ENCODE assay signal across 9 mouse cellular contexts in the genomic region with DNA sequence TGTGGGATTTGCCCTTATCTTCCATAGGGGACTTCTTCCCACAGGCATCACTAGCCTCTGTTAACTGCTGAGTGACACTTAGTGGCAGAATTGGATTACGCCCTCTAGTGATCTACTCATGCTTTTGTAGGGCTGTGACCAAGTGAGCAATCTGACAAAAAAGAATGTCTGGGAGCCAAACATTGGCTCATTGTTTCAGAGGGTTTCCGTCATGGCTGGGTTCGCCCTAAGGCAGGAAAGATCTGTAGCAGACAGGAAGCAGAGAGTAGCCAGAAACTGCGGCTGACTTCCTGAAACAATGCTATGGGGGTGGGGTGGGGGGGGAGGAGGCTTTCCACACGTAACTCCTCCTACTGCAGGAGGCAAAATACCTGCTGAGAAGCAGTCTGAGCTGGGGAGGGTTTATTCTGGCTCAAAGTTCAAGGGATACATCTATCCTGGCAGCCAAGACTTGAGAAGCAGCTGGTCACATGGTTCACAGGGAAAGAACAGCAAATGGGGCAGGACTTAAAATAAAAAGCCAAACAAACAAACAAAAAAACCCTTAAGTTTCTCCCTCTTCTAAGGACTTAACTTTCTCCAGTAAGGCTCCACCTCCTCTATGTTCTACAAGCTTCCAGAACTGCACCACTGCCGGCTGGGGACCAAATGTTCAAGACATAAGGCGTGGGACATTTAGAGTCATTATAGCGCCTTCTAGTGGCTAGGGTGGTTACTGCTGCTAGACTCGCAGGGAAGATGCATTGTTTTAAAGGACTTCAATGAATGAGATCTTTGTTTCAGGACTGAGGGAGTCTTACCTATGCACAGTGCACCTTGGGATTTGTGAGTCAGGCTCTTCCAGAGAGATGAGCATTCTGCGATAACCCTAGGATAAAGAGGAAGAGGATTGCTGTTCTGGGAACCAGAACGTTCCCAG.
DNase-seq lines count a peak whose midpoint lies in the region; ATAC-seq lines count a peak whose summit lies in the region.
"Had no signal": no experiment of that assay in that cellular context is flagged by ENCODE, and none has a peak within 500 bp of the region (broad histone marks: within the 10 kb centered on the region; RNA-seq: fewer than 3 reads in every experiment).

No protein-coding gene starts in this region.

- H3K9me3 ChIP-seq in midbrain, embryonic 11.5 days (ENCODE audit: control insufficient read depth, low read length): no peaks in the 10 kb centered on the region
- no peaks in the 10 kb centered on the region for H3K9me3 ChIP-seq in midbrain, embryonic 10.5 days (replicated peaks)
- H3K9me3 ChIP-seq: hindbrain, embryonic 15.5 days had no signal

- 47% methylated on average over 11 of the region's 11 CpGs for WGBS in midbrain, embryonic 11.5 days
- 51% methylated on average over 11 of the region's 11 CpGs for WGBS in midbrain, embryonic 10.5 days

- no peaks in the 10 kb centered on the region for H3K36me3 ChIP-seq in midbrain, embryonic 11.5 days (ENCODE audit: control insufficient read depth, insufficient read depth, low read length)
- no peaks in the 10 kb centered on the region for H3K36me3 ChIP-seq in midbrain, embryonic 10.5 days
- H3K36me3 ChIP-seq: hindbrain, embryonic 15.5 days had no signal

- H3K4me2 ChIP-seq in midbrain, embryonic 11.5 days: no peak overlapping the region

- no peaks in the 10 kb centered on the region for H3K27me3 ChIP-seq in midbrain, embryonic 11.5 days (ENCODE audit: control insufficient read depth, insufficient read depth, low read length)
- peaks cover 19% of the 10 kb centered on the region for H3K27me3 ChIP-seq in midbrain, embryonic 10.5 days (ENCODE audit: low read depth, poor library complexity, severe bottlenecking)
- H3K27me3 ChIP-seq: hindbrain, embryonic 15.5 days had no signal

- H3K27ac ChIP-seq in midbrain, embryonic 11.5 days (ENCODE audit: low read depth, low read length): no peak overlapping the region
- H3K27ac ChIP-seq in midbrain, embryonic 10.5 days (replicated peaks): no peak overlapping the region
- H3K27ac ChIP-seq: hindbrain, embryonic 15.5 days had no signal

- no peak; the same call in 1 of the 2 replicates for ATAC-seq in midbrain, embryonic 11.5 days (ENCODE audit: low FRiP score)

- no peak overlapping the region for H3K9ac ChIP-seq in midbrain, embryonic 11.5 days (ENCODE audit: low read length)
- H3K9ac ChIP-seq: hindbrain, embryonic 15.5 days had no signal

- intact Hi-C loops in left cerebral cortex, postnatal 36 days (cut with DNase I): no loop called here

- H3K4me3 ChIP-seq in midbrain, embryonic 11.5 days (ENCODE audit: low read depth, low read length): no peak overlapping the region
- no peak overlapping the region for H3K4me3 ChIP-seq in midbrain, embryonic 10.5 days
- H3K4me3 ChIP-seq: hindbrain, embryonic 15.5 days had no signal

- DNase-seq in cerebellum, postnatal 36 days: peak; percentile 9 to 16
- no peak for DNase-seq in cerebellum, postnatal 4 days (ENCODE audit: low spot score in 2 of 2)
- peak; percentile 91 for DNase-seq in midbrain, embryonic 11.5 days (ENCODE audit: low spot score, missing footprints)
- DNase-seq in midbrain, embryonic 10.5 days (ENCODE audit: low spot score): no peak
- peak; percentile 51 for DNase-seq in forelimb bud, embryonic 11.5 days (ENCODE audit: low read depth, low spot score)
- peak; percentile 1 for DNase-seq in skeletal muscle tissue, adult 2 months (ENCODE audit: low read depth, low spot score)
- no peak for DNase-seq in left cerebral cortex, postnatal 36 days (ENCODE audit: low spot score in 2 of 2)
- no peak for DNase-seq in ovary, postnatal 14 days (ENCODE audit: low spot score)

- H3K4me1 ChIP-seq in midbrain, embryonic 11.5 days (ENCODE audit: control insufficient read depth, insufficient read depth, low read length): peaks cover 12% of the 10 kb centered on the region
- peaks cover 24% of the 10 kb centered on the region for H3K4me1 ChIP-seq in midbrain, embryonic 10.5 days

Comparison
In these comparisons a context has a peak if more than half of its experiments do, and no peak if none do; other contexts are left out.
1. DNase-seq: peak in cerebellum, postnatal 36 days (2 of 2), midbrain, embryonic 11.5 days (single experiment), forelimb bud, embryonic 11.5 days (single experiment) and skeletal muscle tissue, adult 2 months (single experiment); none in cerebellum, postnatal 4 days (0 of 2), midbrain, embryonic 10.5 days (single experiment), left cerebral cortex, postnatal 36 days (0 of 2) and ovary, postnatal 14 days (single experiment).